Mouse (Mus musculus): ENCODE results near the gene Trmt13.

DNA sequence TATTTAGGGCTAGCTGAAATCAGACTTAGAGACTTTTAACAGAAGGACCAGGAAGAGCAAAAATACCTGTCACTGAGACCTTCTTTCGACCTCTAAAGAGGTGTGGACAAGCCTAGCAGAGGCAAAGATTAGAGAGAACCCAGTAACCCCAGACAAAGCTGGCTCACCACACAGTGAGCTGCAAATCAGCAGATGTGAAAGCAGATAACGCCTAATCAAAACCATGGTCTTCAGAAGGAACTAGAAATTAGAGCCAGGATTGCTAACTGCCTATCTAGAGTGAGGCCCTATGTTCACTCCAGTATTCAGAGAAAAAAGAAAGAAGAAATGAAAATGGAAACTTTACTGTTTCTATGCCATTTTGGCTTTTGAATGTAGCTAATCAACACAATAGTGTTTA lies 28.0 kb upstream of the Trmt13 start:
- TF ChIP-seq CTCF (conservative IDR thresholded peaks at IDR 0.05; ENCODE audit: low read length) (no peak), POU5F1 (IDR thresholded peaks at IDR 0.05; ENCODE audit: borderline replicate concordance, low read length) (no peak), NANOG (IDR thresholded peaks at IDR 0.05; ENCODE audit: borderline replicate concordance, low read length) (no peak)

Data from E14TG2a.4 (cell line).